Mouse (Mus musculus) MEL (cell line): ENCODE data around the gene Gphb5. TPM values are rescaled to one million over a fixed set of nuclear protein-coding genes. Genes with fewer than 3 reads are reported as not detected.

ENCODE experiments used
- DNase-seq: peaks from one replicate; pipeline ENCODE4 v3.0.0; 2011; ENCODE audit warnings: low read depth, low spot score
- H3K27ac ChIP-seq: 2 replicates; pipeline ENCODE4 v1.5.1; 2012; ENCODE audit warnings: low read depth, mild to moderate bottlenecking, control low read depth, low read length, moderate library complexity; ENCODE audit not compliant: control insufficient read depth
- H3K27me3 ChIP-seq, 2 experiments: fragments of 150-350 bp in 1 of 2; sonication (generic) in 1 of 2; 2 replicates each; pipeline ENCODE4 v1.6.1; 2012; ENCODE audit warnings: low read length in 2 of 2, mild to moderate bottlenecking in 2 of 2, improper control_type of control experiment in 1 of 2, moderate library complexity in 1 of 2; ENCODE audit not compliant: insufficient read depth in 2 of 2, control insufficient read depth in 1 of 2
- H3K36me3 ChIP-seq, 2 experiments: 2 replicates each; pipeline ENCODE4 v1.6.1; 2012 to 2014; ENCODE audit warnings: low read length in 2 of 2, improper control_type of control experiment in 1 of 2, inconsistent platforms in 1 of 2, mild to moderate bottlenecking in 1 of 2; ENCODE audit not compliant: insufficient read depth in 2 of 2, control insufficient read depth in 1 of 2
- H3K4me1 ChIP-seq, 2 experiments: fragments of 150-350 bp in 1 of 2; sonication (generic) in 1 of 2; 2 replicates each; pipeline ENCODE4 v1.6.1; 2012; ENCODE audit warnings: low read length in 2 of 2, improper control_type of control experiment in 1 of 2, mild to moderate bottlenecking in 1 of 2; ENCODE audit not compliant: insufficient read depth in 2 of 2, control insufficient read depth in 1 of 2
- H3K4me3 ChIP-seq, 2 experiments: fragments of 150-350 bp in 1 of 2; sonication (generic) in 1 of 2; 2 replicates each; pipeline ENCODE4 v1.5.1; 2012; ENCODE audit warnings: low read depth in 2 of 2, low read length in 2 of 2, mild to moderate bottlenecking in 2 of 2, moderate library complexity in 2 of 2, control low read depth in 1 of 2, improper control_type of control experiment in 1 of 2; ENCODE audit not compliant: control insufficient read depth in 1 of 2, insufficient read depth in 1 of 2
- H3K79me2 ChIP-seq: 2 replicates; pipeline ENCODE4 v1.6.1; 2012; ENCODE audit warnings: mild to moderate bottlenecking, low read length, moderate library complexity; ENCODE audit not compliant: control insufficient read depth, poor library complexity, insufficient read depth
- H3K9ac ChIP-seq: 2 replicates; pipeline ENCODE4 v1.6.1; 2012; ENCODE audit warnings: low read depth, mild to moderate bottlenecking, control low read depth, low read length, moderate library complexity; ENCODE audit not compliant: control insufficient read depth, poor library complexity, severe bottlenecking
- H3K9me3 ChIP-seq: fragments of 150-350 bp; sonication (generic); replicated peaks from 2 replicates; pipeline ENCODE4 v1.6.1; 2012; ENCODE audit warnings: mild to moderate bottlenecking, low read length, improper control_type of control experiment, moderate library complexity; ENCODE audit not compliant: insufficient read depth
- BHLHE40 ChIP-seq: IDR thresholded peaks from 2 replicates; pipeline ENCODE4 v1.6.1; 2012; ENCODE audit warnings: low read depth, mild to moderate bottlenecking, inconsistent platforms, low read length, improper control_type of control experiment, borderline replicate concordance
- CHD1 ChIP-seq: IDR thresholded peaks from 2 replicates; pipeline ENCODE4 v1.6.1; 2012; ENCODE audit warnings: low read depth, mild to moderate bottlenecking, inconsistent platforms, low read length, improper control_type of control experiment
- CTCF ChIP-seq, 3 experiments: IDR thresholded peaks in 2 of 3; conservative IDR thresholded peaks in 1 of 3; 2 replicates each; pipeline ENCODE4 v1.5.1; 2011 to 2012; ENCODE audit warnings: low read length in 3 of 3, low read depth in 2 of 3, mild to moderate bottlenecking in 2 of 3, improper control_type of control experiment in 1 of 3, inconsistent platforms in 1 of 3, mixed read lengths in 1 of 3, moderate library complexity in 1 of 3; ENCODE audit not compliant: control insufficient read depth in 1 of 3, insufficient read depth in 1 of 3, poor library complexity in 1 of 3, severe bottlenecking in 1 of 3
- E2F4 ChIP-seq: IDR thresholded peaks from 2 replicates; pipeline ENCODE4 v1.6.1; 2011; ENCODE audit warnings: low read depth, low read length, improper control_type of control experiment, borderline replicate concordance
- ELF1 ChIP-seq: IDR thresholded peaks from 2 replicates; pipeline ENCODE4 v1.6.1; 2014; ENCODE audit warnings: low read depth, mild to moderate bottlenecking, inconsistent platforms, low read length, improper control_type of control experiment, moderate library complexity
- ETS1 ChIP-seq: IDR thresholded peaks from 2 replicates; pipeline ENCODE4 v1.6.1; 2012; ENCODE audit warnings: low read depth, mild to moderate bottlenecking, inconsistent platforms, low read length, improper control_type of control experiment, moderate library complexity
- GABPA ChIP-seq: IDR thresholded peaks from 2 replicates; pipeline ENCODE4 v1.6.1; 2012; ENCODE audit warnings: low read depth, mild to moderate bottlenecking, inconsistent platforms, low read length, improper control_type of control experiment, moderate library complexity
- HCFC1 ChIP-seq: IDR thresholded peaks from 2 replicates; pipeline ENCODE4 v1.6.1; 2012; ENCODE audit warnings: low read depth, mild to moderate bottlenecking, inconsistent platforms, low read length, improper control_type of control experiment, moderate library complexity
- JUND ChIP-seq: IDR thresholded peaks from 2 replicates; pipeline ENCODE4 v1.6.1; 2011; ENCODE audit warnings: low read depth, mild to moderate bottlenecking, improper control_type of control experiment, low read length
- KAT2A ChIP-seq: conservative IDR thresholded peaks from 2 replicates; pipeline ENCODE4 v1.6.1; 2012; ENCODE audit warnings: low read depth, low read length, improper control_type of control experiment, inconsistent platforms
- MAFK ChIP-seq: IDR thresholded peaks from 2 replicates; pipeline ENCODE4 v1.6.1; 2011; ENCODE audit warnings: low read depth, mild to moderate bottlenecking, low read length, improper control_type of control experiment, borderline replicate concordance
- MYB ChIP-seq: IDR thresholded peaks from 2 replicates; pipeline ENCODE4 v1.6.1; 2011; ENCODE audit warnings: mild to moderate bottlenecking, low read depth, low read length, improper control_type of control experiment
- MYC ChIP-seq: IDR thresholded peaks from 2 replicates; pipeline ENCODE4 v1.6.1; 2011; ENCODE audit warnings: low read depth, mild to moderate bottlenecking, low read length, improper control_type of control experiment, moderate library complexity
- NRF1 ChIP-seq: IDR thresholded peaks from 2 replicates; pipeline ENCODE4 v1.6.1; 2014; ENCODE audit warnings: low read depth, mild to moderate bottlenecking, inconsistent platforms, low read length, improper control_type of control experiment, moderate library complexity; ENCODE audit not compliant: poor library complexity, insufficient read depth, severe bottlenecking
- SIN3A ChIP-seq: IDR thresholded peaks from 2 replicates; pipeline ENCODE4 v1.6.1; 2012; ENCODE audit warnings: low read length, improper control_type of control experiment, inconsistent platforms
- SMC3 ChIP-seq: IDR thresholded peaks from 2 replicates; pipeline ENCODE4 v1.6.1; 2011; ENCODE audit warnings: low read depth, low read length, improper control_type of control experiment
- ZC3H11A ChIP-seq: IDR thresholded peaks from 2 replicates; pipeline ENCODE4 v1.6.1; 2012; ENCODE audit warnings: low read depth, mild to moderate bottlenecking, inconsistent platforms, low read length, improper control_type of control experiment
- ZKSCAN1 ChIP-seq: IDR thresholded peaks from 2 replicates; pipeline ENCODE4 v1.6.1; 2012; ENCODE audit warnings: low read depth, mild to moderate bottlenecking, inconsistent platforms, low read length, improper control_type of control experiment, moderate library complexity
- polyA plus RNA-seq, 2 experiments: library from polyadenylated mRNA; stranded (reverse) in 1 of 2; unstranded in 1 of 2; fragments of >175 nt in 1 of 2; fragments of >200 nt in 1 of 2; gene quantifications; 2 replicates each; pipeline versions ENCODE4 v1.2.1 to v1.2.4; 2012; ENCODE audit warnings: low replicate concordance in 2 of 2, low read depth in 1 of 2; ENCODE audit not compliant: insufficient read length in 2 of 2, insufficient read depth in 1 of 2, missing spikeins in 1 of 2
- total RNA-seq: library from RNA; depleted of rRNA; stranded (reverse); fragments of 300-350 nt; gene quantifications from 2 replicates; pipeline ENCODE4 v1.2.3, GENCODE M21; 2012

Gphb5 gene
- total and polyA plus RNA-seq, 3 experiments: not detected

- no peak overlapping the region for H3K9ac ChIP-seq
- no peaks in the 10 kb centered on the region for H3K4me1 ChIP-seq
- H3K4me3 ChIP-seq: no peak overlapping the region
- no peak overlapping the region for H3K27ac ChIP-seq
- no peak for TF ChIP-seq MYC
- TF ChIP-seq ELF1: no peak
- no peak for TF ChIP-seq CTCF (IDR thresholded peaks at IDR 0.05 in 2 of 3, conservative IDR thresholded peaks at IDR 0.05 in 1 of 3; ENCODE audit: control insufficient read depth in 1 of 3, insufficient read depth in 1 of 3, low read depth in 2 of 3, low read length in 3 of 3, poor library complexity in 1 of 3, severe bottlenecking in 1 of 3)
- no peak for TF ChIP-seq MAFK
- no peak for TF ChIP-seq NRF1
- no peak for TF ChIP-seq JUND
- no peak for TF ChIP-seq KAT2A
- no peak for TF ChIP-seq HCFC1
- no peak for TF ChIP-seq ZKSCAN1
- TF ChIP-seq MYB: no peak
- no peaks in the 10 kb centered on the region for H3K79me2 ChIP-seq
- no peaks in the 10 kb centered on the region for H3K36me3 ChIP-seq
- no peaks in the 10 kb centered on the region; a peak in 1 of 4 replicates for H3K27me3 ChIP-seq
- no peak for DNase-seq
- no peaks in the 10 kb centered on the region for H3K9me3 ChIP-seq
Observed at GRCm38 (mm10) chr12:75376126-75376525, 40.5 kb downstream of the Gphb5 start.

- Histone ChIP-seq H3K9ac (no peak overlapping the region), H3K79me2 (no peaks in the 10 kb centered on the region), H3K36me3 (no peaks in the 10 kb centered on the region), H3K9me3 (no peaks in the 10 kb centered on the region), H3K27ac (no peak overlapping the region), H3K4me1 (no peaks in the 10 kb centered on the region), H3K4me3 (no peak overlapping the region), H3K27me3 (no peaks in the 10 kb centered on the region; a peak in 1 of 4 replicates)
- DNase-seq: no peak
- TF ChIP-seq HCFC1 (no peak), GABPA (no peak), CHD1 (no peak), ZC3H11A (no peak), E2F4 (no peak), BHLHE40 (no peak), SMC3 (no peak), MAFK (no peak), ETS1 (no peak), SIN3A (no peak), MYB (no peak)
Observed at GRCm38 (mm10) chr12:75375060-75375459, 41.5 kb downstream of the Gphb5 start.
